Mouse (Mus musculus): Measurements from ENCODE around the gene Gm49380. TPM values are rescaled to one million over a fixed set of nuclear protein-coding genes. Genes with fewer than 3 reads are reported as not detected.

Gm49380 gene
- polyA plus RNA-seq, 1 experiment from 2014 or later: not detected

GRCm38 (mm10) chr9:44022100-44022847 is 91.0 kb downstream of the Gm49380 start:
- H3K4me1 ChIP-seq (replicated peaks): no peaks in the 10 kb centered on the region
- no peak for DNase-seq
- no peaks in the 10 kb centered on the region for H3K36me3 ChIP-seq
- H3K4me3 ChIP-seq (replicated peaks): no peak overlapping the region
- no peak overlapping the region for H3K27ac ChIP-seq
- H3K9me3 ChIP-seq (replicated peaks): no peaks in the 10 kb centered on the region
- no peak overlapping the region for H3K4me2 ChIP-seq
- no peak for ATAC-seq (ENCODE audit: low read depth)
- WGBS (ENCODE audit: insufficient replicate concordance): 65% methylated on average over 8 of the region's 8 CpGs
- H3K27me3 ChIP-seq: no peaks in the 10 kb centered on the region
- H3K9ac ChIP-seq: no peak overlapping the region

- Histone ChIP-seq H3K9ac (no peak overlapping the region), H3K36me3 (no peaks in the 10 kb centered on the region), H3K4me3 (replicated peaks) (no peak overlapping the region), H3K9me3 (replicated peaks) (no peaks in the 10 kb centered on the region), H3K27ac (no peak overlapping the region), H3K4me2 (no peak overlapping the region), H3K27me3 (no peaks in the 10 kb centered on the region), H3K4me1 (replicated peaks) (no peaks in the 10 kb centered on the region)
- WGBS (ENCODE audit: insufficient replicate concordance): 52% methylated on average over 7 of the region's 7 CpGs
- DNase-seq: no peak
- no peak for ATAC-seq (ENCODE audit: low read depth)
Measured at GRCm38 (mm10) chr9:44020001-44020400, 93.3 kb downstream of the Gm49380 start.

DNA sequence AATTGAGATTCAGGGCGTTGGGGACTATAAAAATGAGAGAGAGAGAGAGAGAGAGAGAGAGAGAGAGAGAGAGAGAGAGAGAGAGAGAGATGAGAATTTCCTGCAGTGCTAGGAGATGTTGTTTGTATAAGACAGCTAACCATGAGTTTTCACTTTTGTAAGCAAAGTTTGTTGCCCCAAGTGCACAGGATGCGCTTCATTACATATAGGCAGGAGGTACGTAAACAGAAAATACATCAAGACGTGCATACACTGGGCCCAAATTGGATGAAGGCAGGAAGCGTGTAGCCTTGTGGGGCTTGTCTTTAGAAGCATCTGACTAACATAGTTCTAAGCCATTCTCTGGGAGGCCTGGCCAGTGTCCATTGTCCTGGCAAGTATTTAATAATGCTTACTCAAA is 95.5 kb downstream of the Gm49380 start:
- H3K4me2 ChIP-seq: no peak overlapping the region
- H3K36me3 ChIP-seq: no peaks in the 10 kb centered on the region
- H3K27ac ChIP-seq: no peak overlapping the region
- H3K27me3 ChIP-seq: no peaks in the 10 kb centered on the region
- DNase-seq: no peak
- no peak overlapping the region for H3K9ac ChIP-seq
- H3K4me3 ChIP-seq (replicated peaks): no peak overlapping the region
- ATAC-seq (ENCODE audit: low read depth): no peak
- H3K9me3 ChIP-seq (replicated peaks): no peaks in the 10 kb centered on the region
- WGBS (ENCODE audit: insufficient replicate concordance): 57% methylated on average over 5 of the region's 5 CpGs
- no peaks in the 10 kb centered on the region for H3K4me1 ChIP-seq (replicated peaks)

Other genes starting within 250 kb of the Gm49380 start
- gene Thy1, start 70.1 kb downstream of the Gm49380 start, polyA plus RNA-seq (2015; fragmentation: Nextera tagmentation; extraction: Ambion mirVana): 0.15 and 0.24 TPM in 2 replicates
- 1.8 and 3.0 TPM in 2 replicates for gene Usp2, start 46.5 kb downstream of the Gm49380 start, polyA plus RNA-seq (2015; fragmentation: Nextera tagmentation; extraction: Ambion mirVana)
- not detected in 2 replicates for gene Mfrp, start 11.8 kb downstream of the Gm49380 start, polyA plus RNA-seq (2015; fragmentation: Nextera tagmentation; extraction: Ambion mirVana)
- 0.17 and 0.20 TPM in 2 replicates for gene C1qtnf5, start 6.3 kb downstream of the Gm49380 start, polyA plus RNA-seq (2015; fragmentation: Nextera tagmentation; extraction: Ambion mirVana)
- 36.9 and 38.7 TPM in 2 replicates for gene Rnf26, start within 50 bp of the Gm49380 start, polyA plus RNA-seq (2015; fragmentation: Nextera tagmentation; extraction: Ambion mirVana)
- gene Mcam, start 21.0 kb upstream of the Gm49380 start, polyA plus RNA-seq (2015; fragmentation: Nextera tagmentation; extraction: Ambion mirVana): 3.7 and 4.0 TPM in 2 replicates
- 5.7 and 7.2 TPM in 2 replicates for gene Cbl, start 120.5 kb upstream of the Gm49380 start, polyA plus RNA-seq (2015; fragmentation: Nextera tagmentation; extraction: Ambion mirVana)
- not detected in 2 replicates for gene Ccdc153, start 127.2 kb upstream of the Gm49380 start, polyA plus RNA-seq (2015; fragmentation: Nextera tagmentation; extraction: Ambion mirVana)
- gene Pdzd3, start 138.0 kb upstream of the Gm49380 start, polyA plus RNA-seq (2015; fragmentation: Nextera tagmentation; extraction: Ambion mirVana): 0.06 and 0.24 TPM in 2 replicates
- 3.2 and 3.8 TPM in 2 replicates for gene Nlrx1, start 155.1 kb upstream of the Gm49380 start, polyA plus RNA-seq (2015; fragmentation: Nextera tagmentation; extraction: Ambion mirVana)
- gene Abcg4, start 175.1 kb upstream of the Gm49380 start, polyA plus RNA-seq (2015; fragmentation: Nextera tagmentation; extraction: Ambion mirVana): 11.1 and 13.0 TPM in 2 replicates
- 11.4 and 11.5 TPM in 2 replicates for gene Hinfp, start 192.2 kb upstream of the Gm49380 start, polyA plus RNA-seq (2015; fragmentation: Nextera tagmentation; extraction: Ambion mirVana)
- 6.4 and 8.2 TPM in 2 replicates for gene C2cd2l, start 206.8 kb upstream of the Gm49380 start, polyA plus RNA-seq (2015; fragmentation: Nextera tagmentation; extraction: Ambion mirVana)
- 20.7 and 23.0 TPM in 2 replicates for gene Dpagt1, start 212.5 kb upstream of the Gm49380 start, polyA plus RNA-seq (2015; fragmentation: Nextera tagmentation; extraction: Ambion mirVana)
- gene H2afx, start 221.2 kb upstream of the Gm49380 start, polyA plus RNA-seq (2015; fragmentation: Nextera tagmentation; extraction: Ambion mirVana): 208 and 210 TPM in 2 replicates
- 1,411 and 1,456 TPM in 2 replicates for gene Hmbs, start 230.7 kb upstream of the Gm49380 start, polyA plus RNA-seq (2015; fragmentation: Nextera tagmentation; extraction: Ambion mirVana)
- 14.8 and 15.3 TPM in 2 replicates for gene Vps11, start 248.2 kb upstream of the Gm49380 start, polyA plus RNA-seq (2015; fragmentation: Nextera tagmentation; extraction: Ambion mirVana)